Mouse (Mus musculus): ENCODE measurements around the gene Uhrf2.

- TF ChIP-seq CTCF (IDR thresholded peaks at IDR 0.05; ENCODE audit: insufficient read depth, low read depth, low read length) = no peak
- no peak for TF ChIP-seq POLR2A (IDR thresholded peaks at IDR 0.05; ENCODE audit: insufficient read depth, low read depth, low read length)
Observed at GRCm38 (mm10) chr19:30032206-30032605, 1.9 kb downstream of the Uhrf2 start.

All from olfactory bulb, adult 2 months (tissue).